Mouse (Mus musculus) lung, postnatal 10 days (tissue): Measurements from ENCODE around the gene Gm49318.

Experiments used
- DNase-seq: peaks from one replicate; pipeline ENCODE4 v3.0.0; 2021

Gm49318 gene

GRCm38 (mm10) chr9:22067195-22067594 lies 3.9 kb downstream of the Gm49318 start:
- DNase-seq: no peak

- DNase-seq: peak; percentile 78
Observed at GRCm38 (mm10) chr9:22066433-22066832, 4.6 kb downstream of the Gm49318 start.

- no peak for DNase-seq
Observed at GRCm38 (mm10) chr9:22065642-22066041, 5.4 kb downstream of the Gm49318 start.

- no peak for DNase-seq
Observed at GRCm38 (mm10) chr9:22064341-22064740, 6.7 kb downstream of the Gm49318 start.

GRCm38 (mm10) chr9:22061339-22061738 lies 9.7 kb downstream of the Gm49318 start:
- DNase-seq: no peak

- no peak for DNase-seq
Observed at GRCm38 (mm10) chr9:22058011-22058424, 13.0 kb downstream of the Gm49318 start.

- DNase-seq: no peak
Observed at GRCm38 (mm10) chr9:22057031-22057517, 14.0 kb downstream of the Gm49318 start.

- DNase-seq: no peak
Observed at GRCm38 (mm10) chr9:22056303-22056910, 14.7 kb downstream of the Gm49318 start.

- DNase-seq: no peak
Observed at GRCm38 (mm10) chr9:22055713-22056112, 15.3 kb downstream of the Gm49318 start.

- peak; percentile 79 for DNase-seq
Observed at GRCm38 (mm10) chr9:22054411-22055076, 16.5 kb downstream of the Gm49318 start.

GRCm38 (mm10) chr9:22053657-22054056 lies 17.4 kb downstream of the Gm49318 start:
- DNase-seq: no peak

GRCm38 (mm10) chr9:22051958-22052254 lies 19.2 kb downstream of the Gm49318 start, which contains the start of gene Elavl3:
Gene Elavl3 (minus strand): TSS chr9:22052023.
- no peak for DNase-seq

GRCm38 (mm10) chr9:22051161-22051957 lies 19.7 kb downstream of the Gm49318 start:
- DNase-seq: no peak

- peak; percentile 53 for DNase-seq
Observed at GRCm38 (mm10) chr9:22050351-22050889, 20.6 kb downstream of the Gm49318 start.

- DNase-seq: no peak
Observed at GRCm38 (mm10) chr9:22049721-22050270, 21.3 kb downstream of the Gm49318 start.

GRCm38 (mm10) chr9:22049315-22049714 lies 21.7 kb downstream of the Gm49318 start:
- DNase-seq: no peak

- DNase-seq: no peak
Observed at GRCm38 (mm10) chr9:22047329-22047728, 23.7 kb downstream of the Gm49318 start.

GRCm38 (mm10) chr9:22041832-22042231 lies 29.2 kb downstream of the Gm49318 start:
- DNase-seq: no peak

GRCm38 (mm10) chr9:22037826-22038225 lies 33.2 kb downstream of the Gm49318 start:
- DNase-seq: no peak

GRCm38 (mm10) chr9:22035300-22036044 lies 35.6 kb downstream of the Gm49318 start:
- no peak for DNase-seq

- DNase-seq: no peak
Observed at GRCm38 (mm10) chr9:22030386-22030785, 40.7 kb downstream of the Gm49318 start.

GRCm38 (mm10) chr9:22028467-22028866 lies 42.6 kb downstream of the Gm49318 start:
- DNase-seq: no peak
